Comparison of ENCODE assay signal across 18 mouse cellular contexts in the genomic region with DNA sequence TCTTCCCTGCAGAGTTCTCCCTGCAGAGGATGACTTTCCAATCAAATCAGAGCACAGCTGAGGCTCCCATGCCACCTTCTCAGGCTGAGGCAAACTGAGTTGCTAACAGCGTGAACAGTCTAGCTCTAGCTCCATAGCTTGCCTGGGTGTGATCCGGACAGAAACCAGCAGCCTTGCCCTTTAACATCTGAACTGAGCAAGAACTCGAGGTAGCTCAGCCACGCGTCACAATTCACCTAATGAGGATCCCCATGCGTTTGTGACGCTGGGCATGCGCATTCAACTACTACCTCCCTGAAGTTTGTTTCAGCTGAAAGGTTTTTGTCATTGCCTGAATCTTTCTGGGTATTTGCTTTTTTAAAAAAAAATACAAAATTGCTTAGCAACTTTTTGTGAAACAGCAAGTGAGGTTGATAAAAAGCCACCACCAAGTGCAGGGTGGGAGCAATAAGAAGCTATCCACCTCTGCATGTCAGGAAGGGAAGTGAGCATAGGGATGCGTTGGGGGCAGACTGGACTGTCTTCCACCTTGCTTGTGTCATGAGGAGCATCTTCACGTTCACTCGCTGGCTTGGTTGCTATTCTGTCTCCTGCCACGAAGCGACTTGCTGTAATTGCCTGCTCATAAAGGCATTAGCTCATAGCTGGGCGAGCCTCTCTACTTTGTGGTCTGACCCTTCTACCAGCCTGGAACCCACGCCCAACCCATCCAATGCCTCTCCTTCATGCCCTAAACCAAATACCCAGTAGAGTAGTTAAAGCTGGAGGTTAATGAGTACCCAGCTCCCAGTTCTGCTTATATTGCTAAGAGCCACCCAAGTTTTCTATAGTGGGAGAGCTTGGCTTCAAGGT. TPM values are rescaled to one million over a fixed set of nuclear protein-coding genes. Genes with fewer than 3 reads are reported as not detected.
A peak's percentile ranks its signal among the peaks of the same experiment; 100 is the strongest.
DNase-seq lines count a peak whose midpoint lies in the region; ATAC-seq lines count a peak whose summit lies in the region.
"Had no signal": no experiment of that assay in that cellular context is flagged by ENCODE, and none has a peak within 500 bp of the region (broad histone marks: within the 10 kb centered on the region; RNA-seq: fewer than 3 reads in every experiment).

No protein-coding gene starts in this region.

- no peak for ATAC-seq in midbrain, embryonic 11.5 days (ENCODE audit: low FRiP score)
- no peak for ATAC-seq in midbrain, embryonic 14.5 days (ENCODE audit: low FRiP score, low TSS enrichment)
- ATAC-seq in intestine, embryonic 16.5 days, result peak; percentile 62
- ATAC-seq in forebrain, embryonic 16.5 days, result no peak

- H3K27me3 ChIP-seq in midbrain, embryonic 11.5 days (ENCODE audit: control insufficient read depth, insufficient read depth, low read length), result no peaks in the 10 kb centered on the region
- H3K27me3 ChIP-seq in midbrain, embryonic 14.5 days (ENCODE audit: control insufficient read depth, insufficient read depth, low read length), result no peaks in the 10 kb centered on the region
- no peaks in the 10 kb centered on the region for H3K27me3 ChIP-seq in intestine, embryonic 16.5 days (replicated peaks; ENCODE audit: control insufficient read depth, insufficient read depth, low read length)
- no peaks in the 10 kb centered on the region for H3K27me3 ChIP-seq in splenic B cell, adult 2 months (ENCODE audit: control insufficient read depth, insufficient read depth, low read length, poor library complexity, severe bottlenecking)
- H3K27me3 ChIP-seq in forebrain, embryonic 16.5 days (replicated peaks; ENCODE audit: control insufficient read depth, insufficient read depth, low read length), result no peaks in the 10 kb centered on the region
- H3K27me3 ChIP-seq: hindbrain, embryonic 13.5 days; limb, embryonic 12.5 days; liver, embryonic 13.5 days had no signal

- H3K4me3 ChIP-seq in midbrain, embryonic 11.5 days (ENCODE audit: low read depth, low read length), result no peak overlapping the region
- H3K4me3 ChIP-seq in midbrain, embryonic 14.5 days (replicated peaks; ENCODE audit: low read depth, low read length), result no peak overlapping the region
- no peak overlapping the region for H3K4me3 ChIP-seq in intestine, embryonic 16.5 days (ENCODE audit: low read length)
- no peak overlapping the region for H3K4me3 ChIP-seq in forebrain, embryonic 16.5 days (replicated peaks; ENCODE audit: low read length)
- H3K4me3 ChIP-seq: hindbrain, embryonic 13.5 days; limb, embryonic 12.5 days; liver, embryonic 13.5 days had no signal

- 0 out of 2 replicates have a peak, but pooled peaks cover 2% of the 10 kb centered on the region for H3K4me1 ChIP-seq in midbrain, embryonic 11.5 days (ENCODE audit: control insufficient read depth, insufficient read depth, low read length)
- no peaks in the 10 kb centered on the region for H3K4me1 ChIP-seq in midbrain, embryonic 14.5 days (ENCODE audit: control insufficient read depth, insufficient read depth, low read length)
- no peaks in the 10 kb centered on the region for H3K4me1 ChIP-seq in intestine, embryonic 16.5 days (ENCODE audit: control insufficient read depth, insufficient read depth, low read length)
- no peaks in the 10 kb centered on the region for H3K4me1 ChIP-seq in forebrain, embryonic 16.5 days (replicated peaks; ENCODE audit: control insufficient read depth, insufficient read depth, low read length)
- H3K4me1 ChIP-seq: limb, embryonic 12.5 days; liver, embryonic 13.5 days had no signal

- DNase-seq in kidney, adult 11 months, result peak; percentile 1
- no peak for DNase-seq in kidney, adult 8-10 months
- DNase-seq in midbrain, embryonic 11.5 days (ENCODE audit: low spot score, missing footprints), result peak; percentile 31
- no peak for DNase-seq in midbrain, embryonic 14.5 days
- peak; percentile 93 for DNase-seq in splenic B cell, adult 2 months (ENCODE audit: low read depth, low spot score)
- DNase-seq in layer of hippocampus, adult 9-11 months, result no peak
- DNase-seq: adrenal gland, postnatal 10 days; cerebellum, adult 11-12 months; liver, embryonic 13.5 days; thymus, postnatal 14 days had no signal

- H3K27ac ChIP-seq in midbrain, embryonic 11.5 days (ENCODE audit: low read depth, low read length), result no peak overlapping the region
- H3K27ac ChIP-seq in midbrain, embryonic 14.5 days (replicated peaks; ENCODE audit: low read depth, low read length), result no peak overlapping the region
- no peak overlapping the region for H3K27ac ChIP-seq in intestine, embryonic 16.5 days (ENCODE audit: low read length)
- no peak overlapping the region for H3K27ac ChIP-seq in forebrain, embryonic 16.5 days (ENCODE audit: low read length)
- H3K27ac ChIP-seq: hindbrain, embryonic 13.5 days; kidney, postnatal 0 days; limb, embryonic 12.5 days; liver, embryonic 13.5 days had no signal

- H3K9me3 ChIP-seq in midbrain, embryonic 11.5 days (ENCODE audit: control insufficient read depth, low read length), result no peaks in the 10 kb centered on the region
- H3K9me3 ChIP-seq in midbrain, embryonic 14.5 days (ENCODE audit: control insufficient read depth, low read length), result no peaks in the 10 kb centered on the region
- H3K9me3 ChIP-seq in intestine, embryonic 16.5 days (ENCODE audit: control insufficient read depth, low read length), result no peaks in the 10 kb centered on the region
- no peaks in the 10 kb centered on the region for H3K9me3 ChIP-seq in forebrain, embryonic 16.5 days (ENCODE audit: control insufficient read depth, low read length)
- H3K9me3 ChIP-seq: G1E; hindbrain, embryonic 13.5 days; limb, embryonic 12.5 days; liver, embryonic 13.5 days had no signal

- WGBS in midbrain, embryonic 11.5 days, result 91% methylated on average over 15 of the region's 15 CpGs
- 87% methylated on average over 15 of the region's 15 CpGs for WGBS in midbrain, embryonic 14.5 days
- WGBS in intestine, embryonic 16.5 days, result 67% methylated on average over 15 of the region's 15 CpGs
- WGBS in forebrain, embryonic 16.5 days, result 85% methylated on average over 15 of the region's 15 CpGs

- no peak overlapping the region for H3K4me2 ChIP-seq in midbrain, embryonic 11.5 days
- H3K4me2 ChIP-seq in midbrain, embryonic 14.5 days (ENCODE audit: low read length), result no peak overlapping the region
- H3K4me2 ChIP-seq in intestine, embryonic 16.5 days (ENCODE audit: low read depth, low read length), result no peak overlapping the region
- H3K4me2 ChIP-seq in forebrain, embryonic 16.5 days (ENCODE audit: low read length), result no peak overlapping the region
- H3K4me2 ChIP-seq: hindbrain, embryonic 13.5 days; limb, embryonic 12.5 days; liver, embryonic 13.5 days had no signal

- no peak overlapping the region for H3K9ac ChIP-seq in midbrain, embryonic 11.5 days (ENCODE audit: low read length)
- no peak overlapping the region for H3K9ac ChIP-seq in midbrain, embryonic 14.5 days (replicated peaks; ENCODE audit: low read length)
- no peak overlapping the region for H3K9ac ChIP-seq in intestine, embryonic 16.5 days (ENCODE audit: low read depth, low read length)
- H3K9ac ChIP-seq in forebrain, embryonic 16.5 days (replicated peaks; ENCODE audit: low read depth, low read length), result no peak overlapping the region
- H3K9ac ChIP-seq: hindbrain, embryonic 13.5 days; limb, embryonic 12.5 days; liver, embryonic 13.5 days had no signal

- no peaks in the 10 kb centered on the region for H3K36me3 ChIP-seq in midbrain, embryonic 11.5 days (ENCODE audit: control insufficient read depth, insufficient read depth, low read length)
- no peaks in the 10 kb centered on the region for H3K36me3 ChIP-seq in midbrain, embryonic 14.5 days (ENCODE audit: control insufficient read depth, insufficient read depth, low read length)
- no peaks in the 10 kb centered on the region for H3K36me3 ChIP-seq in intestine, embryonic 16.5 days (ENCODE audit: control insufficient read depth, insufficient read depth, low read length)
- no peaks in the 10 kb centered on the region for H3K36me3 ChIP-seq in splenic B cell, adult 2 months (ENCODE audit: control insufficient read depth, insufficient read depth, low read length, poor library complexity, severe bottlenecking)
- no peaks in the 10 kb centered on the region for H3K36me3 ChIP-seq in forebrain, embryonic 16.5 days (ENCODE audit: control insufficient read depth, insufficient read depth)
- H3K36me3 ChIP-seq: G1E; hindbrain, embryonic 13.5 days; limb, embryonic 12.5 days; liver, embryonic 13.5 days had no signal

RNA-seq across cellular contexts. Expression of a gene that starts 1.7 kb away (rescaled TPM):
- polyA plus RNA-seq in midbrain, embryonic 11.5 days (2014; fragmentation: Nextera tagmentation; extraction: Ambion mirVana), result 0.08 and 0.15 TPM in 2 replicates
- polyA plus RNA-seq in midbrain, embryonic 14.5 days (2014; fragmentation: Nextera tagmentation; extraction: Ambion mirVana), result 0.12 and 0.16 TPM in 2 replicates
- polyA plus RNA-seq in intestine, embryonic 16.5 days (2015; fragmentation: Nextera tagmentation; extraction: Ambion mirVana), result not detected in 2 replicates
- 0.16 and 0.19 TPM in 2 replicates for polyA plus RNA-seq in forebrain, embryonic 16.5 days (2015; fragmentation: Nextera tagmentation; extraction: Ambion mirVana)
- polyA plus RNA-seq: embryonic facial prominence, embryonic 11.5 days; G1E; hindbrain, embryonic 13.5 days; kidney, postnatal 0 days; liver, embryonic 13.5 days; stomach, embryonic 16.5 days had no signal

RNA-seq across cellular contexts. Expression of a gene that starts 19.8 kb away (rescaled TPM):
- polyA plus RNA-seq in midbrain, embryonic 11.5 days (2014; fragmentation: Nextera tagmentation; extraction: Ambion mirVana), result 42.1 and 50.3 TPM in 2 replicates
- polyA plus RNA-seq in midbrain, embryonic 14.5 days (2014; fragmentation: Nextera tagmentation; extraction: Ambion mirVana), result 43.4 and 46.2 TPM in 2 replicates
- 27.3 and 27.8 TPM in 2 replicates for polyA plus RNA-seq in intestine, embryonic 16.5 days (2015; fragmentation: Nextera tagmentation; extraction: Ambion mirVana)
- 38.8 and 39.8 TPM in 2 replicates for polyA plus RNA-seq in forebrain, embryonic 16.5 days (2015; fragmentation: Nextera tagmentation; extraction: Ambion mirVana)

RNA-seq across cellular contexts. Expression of a gene that starts 39.0 kb away (rescaled TPM):
- polyA plus RNA-seq in midbrain, embryonic 11.5 days (2014; fragmentation: Nextera tagmentation; extraction: Ambion mirVana), result 29.7 and 31.2 TPM in 2 replicates
- 28.8 and 42.6 TPM in 2 replicates for polyA plus RNA-seq in midbrain, embryonic 14.5 days (2014; fragmentation: Nextera tagmentation; extraction: Ambion mirVana)
- polyA plus RNA-seq in intestine, embryonic 16.5 days (2015; fragmentation: Nextera tagmentation; extraction: Ambion mirVana), result 27.7 and 29.4 TPM in 2 replicates
- 37.5 and 41.7 TPM in 2 replicates for polyA plus RNA-seq in forebrain, embryonic 16.5 days (2015; fragmentation: Nextera tagmentation; extraction: Ambion mirVana)

Comparison
In these comparisons a context has a peak if more than half of its experiments do, and no peak if none do; other contexts are left out.
1. DNase-seq: peak in kidney, adult 11 months (single experiment), midbrain, embryonic 11.5 days (single experiment) and splenic B cell, adult 2 months (single experiment); none in kidney, adult 8-10 months (0 of 2), midbrain, embryonic 14.5 days (single experiment) and layer of hippocampus, adult 9-11 months (single experiment).